8 mouse cellular contexts compared by ENCODE assay signal in the genomic region with DNA sequence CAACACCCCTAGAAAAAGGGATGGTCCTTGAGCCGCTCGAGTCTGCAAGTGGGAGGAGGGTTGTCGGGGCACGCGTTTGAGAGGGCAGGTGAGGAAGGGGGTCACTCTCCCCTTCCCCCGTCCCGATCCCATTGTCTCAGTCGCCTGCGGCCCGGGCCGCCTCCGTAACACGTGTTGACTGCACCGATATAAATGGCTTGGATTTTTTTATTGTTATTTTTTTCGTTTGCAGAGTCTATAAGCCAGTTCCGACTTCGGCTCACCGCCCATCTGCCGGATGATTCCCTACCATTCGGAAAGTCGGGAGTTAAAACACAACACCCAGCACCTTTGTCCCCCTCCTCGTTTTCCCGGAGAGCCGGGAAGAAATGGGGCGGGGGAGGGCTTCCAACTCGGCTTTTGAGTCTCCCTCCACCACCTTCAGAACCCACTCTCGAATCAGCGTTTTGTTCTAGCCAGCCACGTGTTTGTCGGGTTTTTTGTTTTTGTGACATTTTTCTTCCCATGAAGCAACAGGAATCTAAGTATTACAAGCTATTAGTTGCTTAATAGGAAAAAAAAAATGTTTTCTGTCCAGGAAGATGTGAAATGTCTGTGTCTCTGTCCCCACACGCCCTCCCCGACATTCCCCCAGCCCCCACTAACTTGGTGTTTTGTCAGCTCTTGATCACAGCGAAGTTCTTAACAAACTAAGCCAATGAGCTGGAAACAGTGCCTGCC. TPM values are rescaled to one million over a fixed set of nuclear protein-coding genes. Genes with fewer than 3 reads are reported as not detected.
DNase-seq lines count a peak whose midpoint lies in the region; ATAC-seq and TF ChIP-seq lines count a peak whose summit lies in the region.

No protein-coding gene starts in this region.

- H3K4me3 ChIP-seq in kidney, embryonic 14.5 days (ENCODE audit: low read length), result peak overlapping the region; percentile 96
- peak overlapping the region; percentile 69 to 87 for H3K4me3 ChIP-seq in heart, embryonic 14.5 days (ENCODE audit: control insufficient read depth in 1 of 2, insufficient read depth in 1 of 2, low read depth in 1 of 2, low read length in 2 of 2)
- H3K4me3 ChIP-seq in limb, embryonic 14.5 days (replicated peaks; ENCODE audit: low read length), result peak overlapping the region; percentile 89
- peak overlapping the region; percentile 62 for H3K4me3 ChIP-seq in stomach, embryonic 14.5 days (ENCODE audit: low read depth, low read length)

- H3K36me3 ChIP-seq in kidney, embryonic 14.5 days (ENCODE audit: control insufficient read depth, insufficient read depth, low read length), result no peaks in the 10 kb centered on the region
- H3K36me3 ChIP-seq in heart, embryonic 14.5 days (ENCODE audit: control insufficient read depth, insufficient read depth, low read length), result no peaks in the 10 kb centered on the region
- no peaks in the 10 kb centered on the region for H3K36me3 ChIP-seq in limb, embryonic 14.5 days (ENCODE audit: control insufficient read depth, insufficient read depth, low read length)
- H3K36me3 ChIP-seq in stomach, embryonic 14.5 days (ENCODE audit: control insufficient read depth, insufficient read depth, low read length), result no peaks in the 10 kb centered on the region

- H3K27me3 ChIP-seq in kidney, embryonic 14.5 days (ENCODE audit: control insufficient read depth, insufficient read depth, low read length), result no peaks in the 10 kb centered on the region
- H3K27me3 ChIP-seq in heart, embryonic 14.5 days (ENCODE audit: control insufficient read depth, insufficient read depth, low read length), result no peaks in the 10 kb centered on the region
- H3K27me3 ChIP-seq in limb, embryonic 14.5 days (ENCODE audit: control insufficient read depth, insufficient read depth, low read length), result no peaks in the 10 kb centered on the region
- H3K27me3 ChIP-seq in stomach, embryonic 14.5 days (ENCODE audit: control insufficient read depth, insufficient read depth, low read length), result no peaks in the 10 kb centered on the region

- peak overlapping the region; percentile 94 for H3K27ac ChIP-seq in kidney, embryonic 14.5 days (ENCODE audit: low read depth, low read length)
- peak overlapping the region; percentile 46 to 95 for H3K27ac ChIP-seq in heart, embryonic 14.5 days (replicated peaks in 1 of 2; ENCODE audit: control insufficient read depth in 1 of 2, insufficient read depth in 1 of 2, low read depth in 2 of 2, low read length in 2 of 2)
- peak overlapping the region; percentile 96 for H3K27ac ChIP-seq in limb, embryonic 14.5 days (replicated peaks; ENCODE audit: low read depth, low read length)
- peak overlapping the region; percentile 95 for H3K27ac ChIP-seq in stomach, embryonic 14.5 days (ENCODE audit: low read length)

- peak overlapping the region; percentile 92 for H3K9ac ChIP-seq in kidney, embryonic 14.5 days (ENCODE audit: low read depth, low read length)
- H3K9ac ChIP-seq in heart, embryonic 14.5 days (ENCODE audit: low read length), result peak overlapping the region; percentile 97
- H3K9ac ChIP-seq in limb, embryonic 14.5 days (ENCODE audit: low read depth, low read length, severe bottlenecking), result peak overlapping the region; percentile 95
- peak overlapping the region; percentile 95 for H3K9ac ChIP-seq in stomach, embryonic 14.5 days (replicated peaks; ENCODE audit: low read depth, low read length)

- no peaks in the 10 kb centered on the region for H3K9me3 ChIP-seq in kidney, embryonic 14.5 days (ENCODE audit: control insufficient read depth, low read length)
- H3K9me3 ChIP-seq in heart, embryonic 14.5 days (ENCODE audit: control insufficient read depth, low read length), result no peaks in the 10 kb centered on the region
- no peaks in the 10 kb centered on the region for H3K9me3 ChIP-seq in limb, embryonic 14.5 days (ENCODE audit: control insufficient read depth, low read length)
- no peaks in the 10 kb centered on the region for H3K9me3 ChIP-seq in stomach, embryonic 14.5 days (ENCODE audit: control insufficient read depth, low read depth, low read length)

- peak overlapping the region; percentile 75 for H3K4me2 ChIP-seq in kidney, embryonic 14.5 days (replicated peaks; ENCODE audit: low read depth, low read length)
- peak overlapping the region; percentile 99 for H3K4me2 ChIP-seq in heart, embryonic 14.5 days (ENCODE audit: low read length)
- H3K4me2 ChIP-seq in limb, embryonic 14.5 days (replicated peaks; ENCODE audit: low read depth, low read length, severe bottlenecking), result peak overlapping the region; percentile 86
- H3K4me2 ChIP-seq in stomach, embryonic 14.5 days (replicated peaks; ENCODE audit: low read depth, low read length), result peak overlapping the region; percentile 94

- peak; percentile 26; the same call in 1 of the 2 replicates for TF ChIP-seq POLR2A in limb, embryonic 14.5 days (IDR thresholded peaks at IDR 0.05; ENCODE audit: borderline replicate concordance, extremely low read depth, insufficient read depth, insufficient read length)

- WGBS in kidney, embryonic 14.5 days, result under 1% methylated on average over 33 of the region's 33 CpGs
- under 1% methylated on average over 33 of the region's 33 CpGs for WGBS in heart, embryonic 14.5 days
- WGBS in limb, embryonic 14.5 days, result under 1% methylated on average over 33 of the region's 33 CpGs
- under 1% methylated on average over 33 of the region's 33 CpGs for WGBS in stomach, embryonic 14.5 days

- peaks cover 5% of the 10 kb centered on the region; the same call in 1 of the 2 replicates for H3K4me1 ChIP-seq in kidney, embryonic 14.5 days (ENCODE audit: control insufficient read depth, insufficient read depth, low read length)
- peaks cover 0 to 10% of the 10 kb centered on the region in 2 experiments; a peak in 3 of 4 replicates for H3K4me1 ChIP-seq in heart, embryonic 14.5 days (ENCODE audit: control insufficient read depth in 2 of 2, insufficient read depth in 2 of 2, low read length in 2 of 2)
- peaks cover 7% of the 10 kb centered on the region; the same call in 1 of the 2 replicates for H3K4me1 ChIP-seq in limb, embryonic 14.5 days (ENCODE audit: control insufficient read depth, insufficient read depth, low read length)
- peaks cover 6% of the 10 kb centered on the region for H3K4me1 ChIP-seq in stomach, embryonic 14.5 days (ENCODE audit: control insufficient read depth, insufficient read depth, low read length)

- DNase-seq in kidney, adult 11 months, result no peak
- peak; percentile 60 for DNase-seq in embryo, embryonic 10 days (ENCODE audit: low spot score)
- peak; percentile 35 for DNase-seq in limb, embryonic 14.5 days (ENCODE audit: low spot score)
- DNase-seq in Muller cell, postnatal 12 days (ENCODE audit: inconsistent ontology term), result no peak
- DNase-seq in ovary, postnatal 14 days (ENCODE audit: low spot score), result no peak

- ATAC-seq in kidney, embryonic 14.5 days (ENCODE audit: low FRiP score, low TSS enrichment), result no peak; the same call in 1 of the 2 replicates
- ATAC-seq in heart, embryonic 14.5 days (ENCODE audit: insufficient number of reproducible peaks, insufficient read depth, low FRiP score, low read depth), result 0 out of 2 replicates have a peak, but pooled peaks have one; percentile 6
- peak; percentile 10 for ATAC-seq in limb, embryonic 14.5 days (ENCODE audit: low FRiP score, low read depth)
- ATAC-seq in stomach, embryonic 14.5 days (ENCODE audit: insufficient number of reproducible peaks, insufficient read depth, low FRiP score, low read depth), result peak; percentile 10

RNA-seq across cellular contexts. Expression of gene Igf2bp1, which starts 1.9 kb away (rescaled TPM):
- polyA plus RNA-seq in kidney, embryonic 14.5 days (2014; fragmentation: Nextera tagmentation; extraction: Ambion mirVana), result 42.1 and 54.2 TPM in 2 replicates
- polyA plus RNA-seq in heart, embryonic 14.5 days (2014; fragmentation: Nextera tagmentation; extraction: Ambion mirVana), result 14.0 and 17.2 TPM in 2 replicates
- 22.4 and 22.8 TPM in 2 replicates for polyA plus RNA-seq in limb, embryonic 14.5 days (2012; rRNA removed)
- polyA plus RNA-seq in limb, embryonic 14.5 days (2014; fragmentation: Nextera tagmentation; extraction: Ambion mirVana), result 26.7 and 35.7 TPM in 2 replicates
- polyA plus RNA-seq in stomach, embryonic 14.5 days (2014; fragmentation: Nextera tagmentation; extraction: Ambion mirVana), result 24.9 and 28.5 TPM in 2 replicates

RNA-seq across cellular contexts. Expression of gene Gip, which starts 16.7 kb away (rescaled TPM):
- not detected in 2 replicates for polyA plus RNA-seq in kidney, embryonic 14.5 days (2014; fragmentation: Nextera tagmentation; extraction: Ambion mirVana)
- not detected in 2 replicates for polyA plus RNA-seq in heart, embryonic 14.5 days (2014; fragmentation: Nextera tagmentation; extraction: Ambion mirVana)
- polyA plus RNA-seq in limb, embryonic 14.5 days (2012; rRNA removed), result 0.18 TPM in 1 of 2 replicates, not detected in the other
- polyA plus RNA-seq in limb, embryonic 14.5 days (2014; fragmentation: Nextera tagmentation; extraction: Ambion mirVana), result not detected in 2 replicates
- polyA plus RNA-seq in stomach, embryonic 14.5 days (2014; fragmentation: Nextera tagmentation; extraction: Ambion mirVana), result 1.1 TPM in 1 of 2 replicates, not detected in the other

RNA-seq across cellular contexts. Expression of gene Snf8, which starts 27.0 kb away (rescaled TPM):
- polyA plus RNA-seq in kidney, embryonic 14.5 days (2014; fragmentation: Nextera tagmentation; extraction: Ambion mirVana), result 34.2 and 63.5 TPM in 2 replicates
- 23.5 and 30.5 TPM in 2 replicates for polyA plus RNA-seq in heart, embryonic 14.5 days (2014; fragmentation: Nextera tagmentation; extraction: Ambion mirVana)
- polyA plus RNA-seq in limb, embryonic 14.5 days (2012; rRNA removed), result 30.5 and 41.6 TPM in 2 replicates
- polyA plus RNA-seq in limb, embryonic 14.5 days (2014; fragmentation: Nextera tagmentation; extraction: Ambion mirVana), result 39.4 and 40.0 TPM in 2 replicates
- polyA plus RNA-seq in stomach, embryonic 14.5 days (2014; fragmentation: Nextera tagmentation; extraction: Ambion mirVana), result 34.6 and 35.5 TPM in 2 replicates

RNA-seq across cellular contexts. Expression of gene Ube2z, which starts 57.5 kb away (rescaled TPM):
- 27.6 and 36.4 TPM in 2 replicates for polyA plus RNA-seq in kidney, embryonic 14.5 days (2014; fragmentation: Nextera tagmentation; extraction: Ambion mirVana)
- 28.7 and 29.7 TPM in 2 replicates for polyA plus RNA-seq in heart, embryonic 14.5 days (2014; fragmentation: Nextera tagmentation; extraction: Ambion mirVana)
- polyA plus RNA-seq in limb, embryonic 14.5 days (2012; rRNA removed), result 68.9 and 72.6 TPM in 2 replicates
- 40.9 and 41.3 TPM in 2 replicates for polyA plus RNA-seq in limb, embryonic 14.5 days (2014; fragmentation: Nextera tagmentation; extraction: Ambion mirVana)
- polyA plus RNA-seq in stomach, embryonic 14.5 days (2014; fragmentation: Nextera tagmentation; extraction: Ambion mirVana), result 33.3 and 35.6 TPM in 2 replicates

Comparison
In these comparisons a context has a peak if more than half of its experiments do, and no peak if none do; other contexts are left out.
1. DNase-seq: peak in embryo, embryonic 10 days (single experiment) and limb, embryonic 14.5 days (single experiment); none in kidney, adult 11 months (single experiment), Muller cell, postnatal 12 days (single experiment) and ovary, postnatal 14 days (single experiment).
2. Peak in every context shown above with its lines, with median percentiles within 50 percentile points of each other: H3K27ac ChIP-seq, H3K4me2 ChIP-seq, H3K4me3 ChIP-seq and H3K9ac ChIP-seq.